Mouse (Mus musculus) CH12F3 (cell line): ENCODE data around the gene Rnf169.
"Not testable (repeated sequence)": the region's sequence is repeated elsewhere in the genome, so short reads cannot be mapped to it uniquely, and the experiment has no call there.

ENCODE experiments used
- in situ Hi-C: fragments of 300-500 bp; cut with MboI; formaldehyde crosslinking; loops from 2 replicates; pipeline ENCODE4 v1.14.3; 2020; ENCODE audit warnings: low sequenced_read_pairs

Gene Rnf169

GRCm38 (mm10) chr7:99947329-99947728 is 32.9 kb downstream of the Rnf169 start:
- in situ Hi-C loops: no loop called here

- in situ Hi-C loops: no loop called here
These were observed 33.9 kb downstream of the Rnf169 start for GRCm38 (mm10) chr7:99946356-99946755.

- in situ Hi-C loops: no loop called here
These were observed 34.3 kb downstream of the Rnf169 start for GRCm38 (mm10) chr7:99945939-99946338.

- in situ Hi-C loops: not testable (repeated sequence)
These were observed 35.2 kb downstream of the Rnf169 start for GRCm38 (mm10) chr7:99945012-99945411.

- in situ Hi-C loops: no loop called here
These were observed 35.7 kb downstream of the Rnf169 start for GRCm38 (mm10) chr7:99944520-99944919.

GRCm38 (mm10) chr7:99940669-99941068 is 39.6 kb downstream of the Rnf169 start:
- in situ Hi-C loops: no loop called here

GRCm38 (mm10) chr7:99935758-99936157 is 44.5 kb downstream of the Rnf169 start:
- in situ Hi-C loops: no loop called here

GRCm38 (mm10) chr7:99926916-99927714 is 53.1 kb downstream of the Rnf169 start:
- in situ Hi-C loops: no loop called here

- in situ Hi-C loops: no loop called here
These were observed 59.8 kb downstream of the Rnf169 start for GRCm38 (mm10) chr7:99920416-99920815.

GRCm38 (mm10) chr7:99919971-99920370 is 60.3 kb downstream of the Rnf169 start:
- in situ Hi-C loops: no loop called here

- in situ Hi-C loops: no loop called here
These were observed 61.1 kb downstream of the Rnf169 start for GRCm38 (mm10) chr7:99919164-99919563.

GRCm38 (mm10) chr7:99917320-99917844 is 62.9 kb downstream of the Rnf169 start:
- in situ Hi-C loops: no loop called here

- in situ Hi-C loops: no loop called here
These were observed 63.4 kb downstream of the Rnf169 start for GRCm38 (mm10) chr7:99916741-99917319.

- in situ Hi-C loops: no loop called here
These were observed 64.7 kb downstream of the Rnf169 start for GRCm38 (mm10) chr7:99915511-99915910.

GRCm38 (mm10) chr7:99914316-99914715 is 65.9 kb downstream of the Rnf169 start:
- in situ Hi-C loops: no loop called here

GRCm38 (mm10) chr7:99911038-99911437 is 69.2 kb downstream of the Rnf169 start:
- in situ Hi-C loops: no loop called here

GRCm38 (mm10) chr7:99907463-99907862 is 72.8 kb downstream of the Rnf169 start:
- in situ Hi-C loops: no loop called here

GRCm38 (mm10) chr7:99906346-99906745 is 73.9 kb downstream of the Rnf169 start:
- in situ Hi-C loops: no loop called here

GRCm38 (mm10) chr7:99904421-99905005 is 75.7 kb downstream of the Rnf169 start:
- in situ Hi-C loops: no loop called here

GRCm38 (mm10) chr7:99902918-99903665 is 77.2 kb downstream of the Rnf169 start:
- in situ Hi-C loops: no loop called here

GRCm38 (mm10) chr7:99902208-99902607 is 78.0 kb downstream of the Rnf169 start:
- in situ Hi-C loops: no loop called here
